Mouse (Mus musculus) thymus, postnatal 4 days (tissue): ENCODE measurements around the gene Cbx1.

ENCODE experiments used
- DNase-seq: peaks from one replicate; pipeline ENCODE4 v3.0.0; 2021

Cbx1 gene

GRCm38 (mm10) chr11:96818128-96818710, 29.3 kb downstream of the Cbx1 start:
- no peak for DNase-seq

DNA sequence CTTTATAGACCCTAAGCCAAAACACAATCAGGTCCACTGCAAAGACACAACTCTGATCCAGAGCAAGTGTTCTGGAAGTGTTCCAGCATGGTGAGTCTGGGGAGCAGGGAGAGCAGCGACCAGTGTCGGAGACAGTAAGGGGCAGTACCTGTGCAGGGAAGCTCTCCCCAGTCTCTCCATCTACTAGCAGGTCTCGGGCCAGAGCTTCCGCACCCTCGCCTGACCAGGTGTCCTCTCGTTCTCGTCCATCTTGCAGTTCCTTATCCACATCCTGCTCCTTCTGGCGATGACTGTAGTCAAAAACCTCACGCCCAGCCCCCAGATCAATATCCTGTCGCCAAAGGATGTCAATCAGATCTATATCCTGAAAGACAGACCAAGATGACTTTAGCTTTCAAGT, 33.0 kb downstream of the Cbx1 start:
- DNase-seq, result no peak

DNA sequence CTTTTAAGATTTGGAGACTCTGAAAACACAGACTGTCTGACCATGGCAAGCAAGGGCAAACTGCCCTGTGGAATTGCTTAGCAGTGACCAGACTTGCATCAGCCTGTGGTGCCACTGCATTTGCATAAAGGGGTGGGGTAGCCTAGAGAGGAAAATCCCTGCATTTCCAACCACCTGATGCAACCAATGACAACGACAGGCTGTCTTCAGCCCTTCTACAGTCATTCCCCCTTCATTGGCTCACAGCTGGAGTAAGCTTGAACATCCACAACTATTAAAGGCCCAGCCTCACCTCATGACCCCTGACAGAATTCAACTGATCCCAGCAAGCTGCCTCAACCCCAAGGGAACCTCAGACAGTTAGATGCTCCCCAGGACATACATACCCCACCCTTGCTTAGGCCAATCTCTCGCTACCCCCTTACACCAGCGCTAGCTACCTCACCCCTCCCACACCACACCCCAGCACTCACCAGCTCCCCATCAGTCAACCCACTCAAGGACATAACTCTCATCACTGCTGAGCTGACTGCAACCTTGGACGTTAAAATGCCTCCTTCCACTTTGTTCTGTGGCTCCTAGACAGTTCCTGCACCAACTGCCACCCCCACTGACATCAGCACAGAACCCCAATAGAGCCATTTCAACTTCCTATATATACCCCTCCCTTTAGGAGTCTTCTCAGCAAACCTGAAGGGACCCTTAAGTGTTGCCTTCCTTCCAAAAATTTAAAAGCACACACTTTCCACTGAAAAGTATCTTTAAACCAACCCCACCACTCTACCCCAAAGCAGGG, 33.9 kb downstream of the Cbx1 start:
- no peak for DNase-seq

- no peak for DNase-seq
Measured at GRCm38 (mm10) chr11:96823471-96823837, 34.5 kb downstream of the Cbx1 start.

DNA sequence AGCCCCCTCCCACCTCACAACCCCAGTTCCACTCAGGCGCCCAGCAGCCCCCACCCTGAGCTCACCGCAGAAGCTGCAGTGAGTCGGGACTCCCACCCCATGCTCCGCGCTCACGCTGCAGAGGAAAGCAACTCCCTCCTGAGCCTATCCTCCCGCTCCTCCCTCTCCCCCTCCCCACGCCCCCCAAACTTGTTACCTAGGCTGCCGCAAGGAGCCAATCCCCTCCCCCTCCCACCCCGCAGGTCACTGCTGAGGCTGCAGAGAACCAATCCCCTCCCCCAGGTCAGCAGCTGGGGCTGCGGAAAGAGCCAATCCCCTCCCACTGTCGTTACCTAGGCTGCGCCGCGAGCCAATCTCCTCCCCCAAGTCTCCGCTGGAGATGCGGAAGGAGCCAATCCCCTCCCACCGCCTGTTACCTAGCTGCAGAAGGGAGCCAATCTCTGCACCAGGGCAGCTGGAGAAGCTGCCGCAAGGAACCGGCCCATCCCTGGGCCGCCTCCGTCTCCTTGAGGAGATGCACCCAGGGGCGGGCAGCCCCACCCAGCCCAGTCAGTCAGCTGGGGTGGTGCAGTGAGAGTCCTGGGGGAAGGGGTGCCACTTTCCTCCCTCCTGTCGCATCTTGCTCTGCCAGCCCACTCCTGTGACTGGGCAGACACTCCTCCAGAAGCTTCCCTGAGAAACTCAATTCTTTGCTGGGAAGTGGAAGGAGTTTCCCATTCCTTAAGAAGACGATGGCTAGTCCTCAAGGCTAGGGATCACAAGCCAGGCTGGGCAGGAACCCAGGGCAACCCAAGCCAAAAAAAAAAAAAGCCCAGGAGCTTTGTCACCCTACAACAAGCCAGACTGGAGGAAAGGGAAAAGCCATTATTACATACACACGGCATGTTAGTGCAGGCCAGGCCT, 35.2 kb downstream of the Cbx1 start:
- DNase-seq, result peak; percentile 89

DNA sequence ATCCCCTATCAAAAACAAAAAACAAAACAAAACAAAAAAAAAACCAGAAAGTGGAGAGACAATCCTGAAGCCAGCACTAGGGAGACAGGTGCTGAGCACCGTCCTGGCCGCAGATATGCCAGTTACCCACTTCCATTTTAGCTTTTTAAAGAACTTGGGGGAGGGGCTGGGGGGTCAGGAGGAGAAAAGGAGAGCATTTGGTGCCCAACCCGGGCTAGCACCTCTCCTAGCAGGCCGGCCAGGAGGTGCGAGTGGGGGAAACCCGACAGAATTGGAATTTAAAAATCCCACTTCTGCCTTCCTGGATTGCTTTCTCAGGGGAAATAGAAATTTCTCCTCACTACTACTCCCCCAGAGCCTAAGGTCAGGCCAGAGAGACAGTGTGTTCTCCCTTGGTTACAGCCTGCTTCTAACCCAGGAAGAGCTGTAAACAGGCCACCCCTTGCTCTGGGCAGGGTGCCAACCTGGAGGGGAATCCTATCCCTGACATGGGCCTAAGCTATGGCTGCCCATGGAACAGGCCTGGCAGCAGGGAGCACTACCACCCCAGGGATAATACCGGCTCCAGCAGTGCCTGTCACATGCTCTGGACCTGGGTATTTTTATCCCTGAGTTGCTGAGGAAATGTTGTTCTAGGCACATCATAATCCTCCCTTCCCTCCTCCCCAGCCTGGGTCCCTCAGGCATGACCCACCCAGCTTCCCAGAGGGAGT, 36.0 kb downstream of the Cbx1 start:
- no peak for DNase-seq

DNA sequence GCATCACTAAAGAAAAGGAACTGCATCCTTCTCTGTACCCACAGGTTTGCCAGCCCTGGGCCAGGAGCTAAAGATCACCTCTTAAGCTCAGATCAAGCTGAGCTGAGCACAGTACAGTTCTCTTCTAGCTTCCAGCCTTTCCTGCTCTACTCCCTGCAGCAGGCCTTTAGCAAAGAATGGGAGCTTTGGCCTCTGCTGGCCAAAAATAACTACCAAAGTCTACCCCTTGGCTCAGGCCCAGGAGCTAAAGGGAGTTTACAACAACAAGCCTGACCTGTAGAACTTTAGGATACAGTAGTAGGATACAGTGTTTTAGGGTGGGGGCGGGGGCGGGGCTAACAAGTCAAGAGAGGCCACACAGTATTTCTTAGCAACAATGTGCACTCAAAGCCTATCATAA, 37.6 kb downstream of the Cbx1 start:
- DNase-seq, result no peak

- no peak for DNase-seq
Measured at GRCm38 (mm10) chr11:96827062-96827581, 38.2 kb downstream of the Cbx1 start.

- DNase-seq, result no peak
Measured at GRCm38 (mm10) chr11:96827917-96828316, 39.0 kb downstream of the Cbx1 start.

DNA sequence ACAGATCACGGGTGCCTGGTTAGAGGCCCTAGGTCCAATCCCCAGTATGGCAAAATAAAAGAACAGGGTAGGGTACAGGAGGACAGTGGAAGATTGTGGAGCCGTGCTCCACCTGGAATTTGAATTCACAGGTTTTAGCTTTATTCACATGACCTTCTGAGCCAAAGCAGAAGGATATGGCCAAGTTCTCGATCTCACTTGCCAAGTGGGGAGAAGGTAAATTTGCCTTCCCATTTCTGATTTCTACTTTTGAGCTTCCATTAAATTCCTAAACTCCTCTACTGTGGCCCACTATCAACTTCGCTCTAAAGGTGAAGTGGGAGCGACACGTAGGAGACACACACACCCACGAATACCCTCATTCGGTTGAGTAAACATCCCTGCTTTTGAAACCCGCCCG, 40.0 kb downstream of the Cbx1 start:
- DNase-seq, result no peak

DNA sequence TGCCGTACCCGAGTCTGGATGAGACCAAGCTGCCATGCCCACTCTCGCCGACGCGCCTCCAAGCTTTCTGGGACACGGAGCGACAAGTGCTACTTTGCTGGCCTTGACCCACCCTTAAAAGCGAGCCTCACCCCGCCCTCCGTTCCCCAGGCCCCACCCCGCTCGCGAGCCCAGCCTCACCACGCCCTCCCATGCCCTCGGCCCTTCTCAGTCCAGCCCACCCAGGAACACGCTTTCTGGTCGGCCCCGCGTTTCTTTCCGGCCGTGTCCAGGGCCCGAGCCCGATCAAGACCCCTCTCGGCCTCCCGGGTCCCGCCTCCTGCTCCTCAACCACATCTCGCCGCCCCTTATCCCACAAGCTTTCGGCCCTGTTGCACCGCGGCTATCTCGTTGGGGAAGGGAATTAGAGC, 40.5 kb downstream of the Cbx1 start:
- peak; percentile 79 for DNase-seq

DNA sequence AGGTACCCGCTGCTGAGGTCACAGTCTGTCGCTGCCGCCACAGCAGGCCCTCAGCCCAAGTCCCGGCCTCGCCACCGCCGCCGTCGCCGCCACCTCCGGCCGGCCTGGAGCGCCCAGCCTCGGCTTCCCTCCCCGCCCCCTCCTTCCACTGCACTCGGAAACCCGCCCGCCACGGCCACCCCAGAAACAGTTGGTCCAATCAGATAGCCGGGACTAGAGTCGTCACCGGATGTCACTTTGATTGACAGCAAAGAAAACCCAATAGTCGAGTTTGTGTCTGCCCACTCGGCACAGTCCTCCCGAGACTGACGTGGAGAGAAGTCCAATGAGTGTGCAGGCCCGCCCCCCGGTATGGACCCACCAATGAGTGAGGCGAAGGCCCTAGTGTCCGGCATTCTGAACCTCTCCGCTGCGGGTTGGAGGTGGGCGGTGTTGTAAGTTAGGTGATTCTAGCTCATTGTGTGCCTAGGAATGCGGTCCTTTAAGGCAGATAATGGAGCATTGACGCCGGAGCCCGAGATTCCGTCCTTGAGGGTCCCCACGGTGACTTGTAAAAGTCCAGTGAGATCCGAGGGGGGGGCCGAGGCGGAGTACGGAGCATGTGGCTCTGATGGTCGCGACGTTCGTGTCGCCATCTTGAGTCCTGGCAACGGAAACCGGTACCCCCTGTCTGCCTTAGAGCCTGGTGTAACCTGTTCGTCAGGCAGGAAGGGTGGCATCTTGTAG, 41.0 kb downstream of the Cbx1 start, which contains the start of gene Nfe2l1:
TSS of gene Nfe2l1 (minus strand) at position 156 of the 726 bp plus-strand sequence.
- DNase-seq, result peak; percentile 94

DNA sequence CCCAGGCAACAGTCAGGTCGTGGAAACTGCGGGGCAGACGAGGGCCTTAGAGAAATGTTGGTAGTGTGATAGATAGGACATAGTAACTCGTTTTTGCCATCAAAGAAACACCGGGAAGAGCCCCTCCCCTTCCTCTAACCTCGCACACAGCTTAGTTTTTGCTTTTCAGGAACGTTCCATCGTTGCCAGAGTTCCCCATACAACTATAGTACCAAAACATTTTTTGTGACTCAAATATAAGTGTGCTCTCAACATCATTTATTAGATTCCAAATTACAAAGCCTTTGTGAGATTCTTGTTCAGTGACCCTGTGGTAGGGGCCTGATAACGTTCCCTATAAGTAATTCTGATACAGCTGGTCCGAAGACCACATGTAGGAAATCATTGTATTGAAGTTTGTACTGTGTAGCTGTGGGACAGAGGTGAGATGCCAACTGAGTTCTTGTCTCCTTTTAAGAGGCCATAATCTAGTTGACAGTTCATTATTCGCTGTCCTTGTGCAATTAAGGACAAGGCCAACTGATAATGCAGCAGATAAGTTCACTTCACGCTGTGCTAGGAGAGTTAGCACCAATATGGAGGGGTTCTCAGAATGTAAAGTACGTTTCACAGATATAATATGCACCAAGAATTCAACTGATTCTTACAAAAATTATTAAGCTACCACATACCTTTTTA, 41.8 kb downstream of the Cbx1 start:
- no peak for DNase-seq

- no peak for DNase-seq
Measured at GRCm38 (mm10) chr11:96831516-96831915, 42.6 kb downstream of the Cbx1 start.

GRCm38 (mm10) chr11:96832541-96832940, 43.6 kb downstream of the Cbx1 start:
- DNase-seq, result no peak

DNA sequence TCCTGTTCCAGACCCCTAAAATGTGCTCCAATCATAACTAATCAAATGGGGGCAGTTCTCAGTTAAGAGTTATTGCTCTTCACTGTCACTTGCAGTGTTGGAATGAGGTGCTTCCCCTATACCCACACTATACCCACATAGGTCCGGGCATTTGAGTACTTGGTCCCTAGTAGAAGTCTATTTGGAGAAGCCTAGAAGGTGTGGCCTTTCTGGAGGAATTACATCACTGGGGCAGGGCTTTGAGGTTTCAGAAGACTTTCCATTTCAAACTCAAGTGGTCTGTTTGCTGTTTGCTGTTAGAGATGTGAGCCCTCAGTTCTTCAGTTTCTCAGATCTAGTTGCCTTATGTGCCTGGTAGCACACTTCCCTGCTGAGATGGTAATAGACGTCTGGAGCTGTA, 44.0 kb downstream of the Cbx1 start:
- DNase-seq, result no peak

- DNase-seq, result no peak
Measured at GRCm38 (mm10) chr11:96834127-96834526, 45.2 kb downstream of the Cbx1 start.

DNA sequence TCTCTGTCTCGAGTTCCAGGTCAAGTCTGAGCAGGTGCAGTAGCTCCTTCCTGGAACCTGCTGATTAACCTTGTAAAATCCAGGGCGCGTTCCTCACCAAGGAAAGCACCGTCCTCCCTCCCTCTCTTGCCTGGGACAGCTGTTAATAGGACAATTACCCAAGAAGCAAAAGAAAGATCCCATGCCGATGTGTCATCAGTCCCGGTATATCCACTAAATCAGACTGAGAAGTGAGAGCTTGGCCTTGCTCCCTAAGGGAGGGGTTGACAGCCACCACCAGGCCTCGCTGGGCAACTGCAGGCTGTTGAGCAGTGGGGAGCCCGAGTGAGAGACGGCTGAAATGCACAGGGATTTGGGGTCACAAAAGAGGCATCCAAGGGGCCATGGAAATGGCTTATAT, 48.4 kb downstream of the Cbx1 start:
- DNase-seq, result no peak

DNA sequence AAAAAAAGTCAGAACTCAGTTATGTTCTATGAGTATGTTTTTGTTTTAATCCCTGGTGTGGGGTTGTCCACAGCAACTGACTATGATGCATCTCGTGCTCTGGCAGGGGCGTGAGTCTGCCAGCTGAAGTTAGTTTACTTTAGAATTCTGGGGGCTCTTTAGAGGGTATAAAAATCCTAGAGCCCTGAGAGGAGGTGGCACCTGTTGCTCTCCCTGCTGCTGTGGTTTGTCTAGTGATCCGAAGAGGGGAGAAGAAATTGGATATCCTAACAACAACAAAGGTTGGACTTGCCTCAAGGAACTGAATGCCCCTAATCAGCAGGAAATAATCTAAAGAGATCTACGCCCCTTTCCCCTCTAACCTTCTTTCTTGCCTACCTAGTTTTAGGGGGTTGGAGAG, 49.4 kb downstream of the Cbx1 start:
- DNase-seq, result no peak

GRCm38 (mm10) chr11:96839428-96839827, 50.5 kb downstream of the Cbx1 start:
- no peak for DNase-seq

GRCm38 (mm10) chr11:96839877-96840276, 51.0 kb downstream of the Cbx1 start:
- no peak for DNase-seq
